Mouse (Mus musculus): ENCODE measurements around the gene Fras1. TPM values are rescaled to one million over a fixed set of nuclear protein-coding genes. Genes with fewer than 3 reads are reported as not detected.

The Fras1 gene
- total RNA-seq, 2 experiments from 2014 or later = 12.1 to 26.7 TPM

DNA sequence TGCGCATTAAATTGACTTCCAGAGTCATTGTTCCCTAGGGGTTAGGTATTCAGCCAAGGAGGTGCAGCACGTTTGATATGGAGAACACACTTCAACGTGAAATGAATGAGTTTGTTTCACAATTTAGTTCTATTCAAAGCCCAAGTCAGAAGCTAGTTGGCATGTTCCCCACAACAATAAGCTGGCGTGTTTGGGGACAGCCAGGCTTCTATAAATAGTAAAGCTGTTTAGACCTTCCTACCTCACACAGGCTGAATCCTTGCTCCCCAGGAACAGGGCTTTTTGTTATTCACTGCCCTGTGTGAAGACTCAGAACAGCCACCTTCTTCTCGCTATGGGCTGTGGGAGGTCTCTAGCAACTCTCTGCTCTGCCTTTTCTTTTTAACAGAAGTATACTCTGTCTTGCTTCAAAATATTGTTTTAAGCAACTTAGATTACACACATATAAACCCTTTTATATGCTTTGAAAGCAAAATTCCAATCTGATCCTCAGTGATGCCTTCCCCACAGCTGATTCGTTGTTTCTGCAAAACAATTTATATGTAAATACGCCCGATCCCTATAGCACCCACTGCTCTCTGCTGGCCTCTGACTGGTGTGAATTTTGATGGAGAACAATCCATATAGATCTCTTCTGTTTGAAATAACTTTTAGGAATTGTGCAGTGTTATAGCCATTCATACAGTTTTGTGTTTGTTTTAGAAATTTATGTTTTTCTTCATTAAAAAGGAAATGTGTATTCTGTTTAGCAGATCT, 184.5 kb downstream of the Fras1 start:
- DNase-seq (ENCODE audit: low spot score in 2 of 2) = no peak

GRCm38 (mm10) chr5:96574586-96574985, 200.8 kb downstream of the Fras1 start:
- no peak for DNase-seq (ENCODE audit: low spot score in 2 of 2)

GRCm38 (mm10) chr5:96578705-96579104, 204.9 kb downstream of the Fras1 start:
- DNase-seq (ENCODE audit: low spot score in 2 of 2) = no peak

DNA sequence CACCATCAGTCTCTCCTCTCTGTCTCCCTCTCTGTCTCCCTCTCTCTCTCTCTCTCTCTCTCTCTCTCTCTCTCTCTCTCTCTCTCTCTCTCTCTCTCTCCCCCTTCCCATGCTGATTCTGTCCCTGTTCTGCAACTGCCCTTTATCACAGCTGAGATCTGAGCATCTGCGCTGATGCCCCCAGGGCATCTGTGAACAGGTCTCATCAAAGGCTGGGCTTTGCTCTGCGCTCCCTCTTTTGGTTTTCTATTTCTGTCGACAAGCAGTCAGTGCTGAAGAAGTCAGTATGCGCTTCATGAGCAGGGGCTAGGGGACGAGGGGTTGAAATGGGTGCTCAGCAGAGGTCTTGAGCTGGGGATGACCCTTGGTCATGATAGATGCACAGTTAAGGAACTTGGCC, 206.2 kb downstream of the Fras1 start:
- no peak for DNase-seq (ENCODE audit: low spot score in 2 of 2)

- DNase-seq (ENCODE audit: low spot score in 2 of 2) = no peak
These were observed 211.0 kb downstream of the Fras1 start for GRCm38 (mm10) chr5:96584730-96585129.

- DNase-seq (ENCODE audit: low spot score in 2 of 2) = no peak
These were observed 216.9 kb downstream of the Fras1 start for GRCm38 (mm10) chr5:96590621-96591020.

GRCm38 (mm10) chr5:96595793-96596192, 222.0 kb downstream of the Fras1 start:
- DNase-seq (ENCODE audit: low spot score in 2 of 2) = no peak

GRCm38 (mm10) chr5:96603974-96604769, 230.4 kb downstream of the Fras1 start:
- no peak for DNase-seq (ENCODE audit: low spot score in 2 of 2)

DNA sequence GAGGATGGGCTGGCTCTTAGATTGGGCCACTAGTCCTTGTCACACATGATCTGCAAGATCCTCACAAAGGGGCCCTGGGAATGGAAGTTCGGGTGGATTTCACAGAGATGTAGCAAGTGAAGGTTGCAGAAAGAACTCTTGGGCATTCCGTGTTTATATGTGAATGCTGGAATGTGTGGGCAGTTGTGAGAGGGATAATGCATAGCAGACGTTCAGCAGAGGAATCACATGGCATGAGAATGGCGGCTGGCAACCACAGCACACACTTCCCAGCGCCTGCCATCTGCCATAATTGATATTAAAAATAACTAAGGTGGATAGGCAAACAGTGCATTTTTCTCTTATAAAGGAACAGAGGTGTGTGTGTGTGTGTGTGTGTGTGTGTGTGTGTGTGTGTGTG, 234.3 kb downstream of the Fras1 start:
- DNase-seq (ENCODE audit: low spot score in 2 of 2) = no peak

- no peak for DNase-seq (ENCODE audit: low spot score in 2 of 2)
These were observed 235.0 kb downstream of the Fras1 start for GRCm38 (mm10) chr5:96608581-96609280.

- no peak for DNase-seq (ENCODE audit: low spot score in 2 of 2)
These were observed 238.3 kb downstream of the Fras1 start for GRCm38 (mm10) chr5:96612077-96612476.

DNA sequence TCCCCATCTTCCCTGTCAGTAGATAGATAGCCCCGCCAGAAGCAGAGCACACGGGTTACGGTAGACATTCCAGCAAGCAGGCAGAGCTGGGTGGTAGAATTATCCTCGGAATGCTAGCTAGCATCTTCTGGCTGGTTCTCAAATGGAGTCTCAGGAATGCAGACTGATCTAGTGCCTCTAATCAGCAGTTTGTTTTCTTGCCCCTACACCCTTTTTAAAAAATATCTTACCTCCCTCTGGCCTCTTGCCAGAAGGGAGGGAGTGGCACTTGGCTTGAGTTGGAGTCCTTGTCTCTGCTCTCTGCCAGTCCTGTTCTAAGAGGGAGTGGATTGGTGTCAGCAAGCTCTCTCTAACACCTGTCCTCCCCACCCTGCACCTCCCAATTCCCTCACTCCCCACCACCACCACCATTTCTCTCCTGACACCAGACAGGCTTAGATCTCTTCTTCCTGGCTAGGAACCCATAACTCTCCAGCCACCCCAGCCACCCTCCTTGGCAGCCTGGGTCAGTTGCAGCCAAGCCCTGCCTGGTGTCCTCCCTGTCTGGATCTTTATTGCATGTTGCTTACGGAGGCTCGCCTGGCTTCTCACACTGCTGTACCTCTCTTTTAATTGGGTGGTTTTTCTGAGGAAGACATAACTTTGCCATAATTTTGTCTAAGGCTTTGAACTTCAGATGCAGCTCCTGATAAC, 243.3 kb downstream of the Fras1 start:
- DNase-seq (ENCODE audit: low spot score in 2 of 2) = no peak

- DNase-seq (ENCODE audit: low spot score in 2 of 2) = no peak
These were observed 244.3 kb downstream of the Fras1 start for GRCm38 (mm10) chr5:96618008-96618407.

DNA sequence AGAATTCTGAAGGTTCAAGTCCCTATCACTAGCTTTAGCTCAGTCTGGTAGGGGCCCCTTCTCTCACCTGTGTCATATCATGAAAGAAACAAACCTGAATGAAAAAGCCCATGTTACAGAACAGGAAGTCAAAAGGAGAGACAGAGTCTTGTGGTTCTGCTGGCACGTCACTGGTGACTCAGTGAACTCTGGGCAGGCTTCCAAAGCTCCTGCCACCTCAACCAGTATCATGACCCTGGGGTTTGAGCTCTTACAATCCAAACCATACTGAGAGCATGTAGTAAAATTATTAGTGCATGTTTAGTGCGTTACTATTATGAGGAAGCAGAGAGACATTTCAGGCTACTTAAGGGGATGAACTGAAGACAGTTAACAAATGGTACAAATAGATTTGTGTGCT, 246.5 kb downstream of the Fras1 start:
- DNase-seq (ENCODE audit: low spot score in 2 of 2) = peak in 1 of 2 experiments; percentile 27

DNA sequence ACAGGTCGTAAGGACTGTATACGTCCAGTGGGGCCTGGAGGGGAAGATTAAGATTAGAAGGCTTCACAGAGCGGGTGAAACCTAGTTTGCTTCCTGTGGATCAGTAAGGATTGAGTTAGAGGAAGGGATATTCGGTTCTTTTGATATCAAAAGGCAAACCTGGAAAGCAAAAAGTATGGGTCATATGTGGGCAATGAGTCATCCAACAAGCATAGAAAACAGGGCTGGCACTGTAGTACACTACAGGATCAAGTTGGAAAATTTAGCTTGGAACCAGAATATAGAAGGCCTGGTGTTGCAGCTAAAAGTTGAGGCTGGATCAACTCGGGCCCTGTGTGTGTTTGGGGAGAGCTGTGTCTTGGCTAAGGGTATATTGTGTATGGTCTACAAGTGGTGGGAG, 246.9 kb downstream of the Fras1 start:
- no peak for DNase-seq (ENCODE audit: low spot score in 2 of 2)

GRCm38 (mm10) chr5:96622604-96623352, 249.0 kb downstream of the Fras1 start:
- no peak for DNase-seq (ENCODE audit: low spot score in 2 of 2)

DNA sequence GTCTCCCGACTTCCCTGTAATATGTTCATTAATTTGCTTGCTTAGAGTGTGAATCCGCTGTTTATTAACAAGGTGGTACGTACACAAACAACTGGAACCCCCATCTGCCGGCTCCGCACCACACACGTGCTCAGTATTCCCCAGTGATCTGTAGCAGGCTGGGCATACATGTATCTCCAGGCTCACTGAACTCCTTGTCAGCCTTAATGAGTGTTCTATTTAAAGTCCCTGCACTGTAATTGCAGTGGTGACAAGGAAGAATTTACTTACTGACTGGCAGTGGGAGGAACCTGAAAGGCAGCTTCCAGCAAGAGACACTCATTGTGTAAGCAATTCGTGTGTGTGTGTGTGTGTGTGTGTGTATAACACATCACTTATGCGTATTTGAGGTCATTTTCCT, 256.1 kb downstream of the Fras1 start:
- DNase-seq (ENCODE audit: low spot score in 2 of 2) = no peak

DNA sequence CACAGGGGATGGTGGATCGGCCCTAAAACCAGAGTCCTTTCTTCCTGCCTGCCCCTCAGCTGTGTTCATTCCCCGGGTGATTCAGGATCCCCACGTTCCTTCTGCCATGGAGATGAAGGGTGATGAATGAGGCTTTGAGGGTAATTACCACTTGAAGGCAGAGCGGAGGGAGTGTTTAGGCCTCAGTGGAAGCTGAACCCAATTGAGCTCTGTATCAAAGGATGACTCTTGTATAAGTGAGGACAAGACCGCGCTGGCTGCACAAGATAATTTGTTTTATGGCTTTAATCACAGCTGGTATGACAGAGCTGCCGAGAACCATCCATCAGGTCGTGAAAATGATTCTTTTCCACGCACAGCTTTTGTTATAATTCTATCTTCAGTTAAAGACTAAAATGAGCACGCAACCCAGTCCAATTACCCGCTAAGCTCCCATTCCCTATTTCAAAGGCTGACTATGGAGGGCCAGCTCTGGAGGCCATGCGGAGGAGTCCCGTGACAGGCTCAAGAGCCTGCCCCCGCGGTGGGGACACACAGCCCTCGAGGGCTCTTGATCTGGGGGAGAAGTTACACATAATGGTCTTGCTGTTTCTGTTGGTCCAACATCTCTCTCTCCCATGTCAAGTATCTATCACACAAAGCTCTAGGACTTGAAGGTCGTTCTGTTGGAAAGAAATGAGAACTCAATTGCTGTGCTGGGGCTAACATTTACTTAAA, 261.5 kb downstream of the Fras1 start:
- DNase-seq (ENCODE audit: low spot score in 2 of 2) = no peak

DNA sequence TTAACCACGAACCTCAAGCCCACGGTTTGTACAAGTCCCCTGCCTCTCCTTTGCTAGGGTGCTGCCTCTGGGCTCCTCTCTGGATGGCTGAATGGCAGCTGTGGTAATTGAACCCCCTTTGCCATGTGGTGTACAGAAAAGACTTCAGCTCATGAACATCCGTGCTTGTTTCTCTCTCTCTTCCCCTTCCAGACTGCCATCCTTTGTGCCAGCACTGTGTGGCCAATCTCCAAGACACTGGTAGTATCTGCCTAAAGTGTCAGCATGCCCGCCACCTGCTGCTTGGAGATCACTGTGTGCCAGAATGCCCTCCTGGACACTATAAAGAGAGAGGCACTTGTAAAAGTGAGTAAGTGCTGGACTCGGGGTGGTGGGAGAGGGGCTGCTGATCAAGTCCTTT, 262.1 kb downstream of the Fras1 start:
- DNase-seq (ENCODE audit: low spot score in 2 of 2) = no peak

All from adrenal gland, postnatal 4 days (tissue).